In genomic region chr10:42936205-42936604, GRCm38 (mm10) we compare ENCODE assay signal across 21 mouse cellular contexts.
DNase-seq lines count a peak whose midpoint lies in the region; ATAC-seq and TF ChIP-seq lines count a peak whose summit lies in the region.
"Had no signal": no experiment of that assay in that cellular context is flagged by ENCODE, and none has a peak within 500 bp of the region (broad histone marks: within the 10 kb centered on the region; RNA-seq: fewer than 3 reads in every experiment).

No protein-coding gene starts in this region.

- DNase-seq in lung, embryonic 14.5 days = peak; percentile 46
- no peak for DNase-seq in lung, postnatal 25 days (ENCODE audit: low spot score)
- DNase-seq in adipocyte (ENCODE audit: low spot score) = peak; percentile 8
- DNase-seq in frontal cortex, postnatal 10 days (ENCODE audit: low spot score in 2 of 2) = no peak
- no peak for DNase-seq in cerebellum, postnatal 14 days
- DNase-seq: adrenal gland, postnatal 14 days; B cell, adult 2 months; cerebellum, adult 18-20 months; cerebellum, adult 9-11 months; embryo, embryonic 11 days; gastrocnemius, postnatal 36 days had no signal

- H3K27ac ChIP-seq in lung, embryonic 14.5 days (ENCODE audit: low read depth) = no peak overlapping the region
- H3K27ac ChIP-seq: embryonic facial prominence, embryonic 15.5 days; forebrain, embryonic 10.5 days; hindbrain, embryonic 10.5 days; hindbrain, embryonic 15.5 days had no signal

- no peaks in the 10 kb centered on the region for H3K36me3 ChIP-seq in lung, embryonic 14.5 days (ENCODE audit: insufficient read depth)
- H3K36me3 ChIP-seq: embryonic facial prominence, embryonic 15.5 days; forebrain, embryonic 10.5 days; G1E; heart, embryonic 12.5 days; hindbrain, embryonic 10.5 days; hindbrain, embryonic 15.5 days had no signal

- no peaks in the 10 kb centered on the region for H3K9me3 ChIP-seq in lung, embryonic 14.5 days (ENCODE audit: low read depth, low read length)
- H3K9me3 ChIP-seq: embryonic facial prominence, embryonic 15.5 days; forebrain, embryonic 10.5 days; G1E; heart, embryonic 12.5 days; hindbrain, embryonic 10.5 days; hindbrain, embryonic 15.5 days had no signal

- no peak overlapping the region for H3K9ac ChIP-seq in lung, embryonic 14.5 days
- H3K9ac ChIP-seq: embryonic facial prominence, embryonic 15.5 days; heart, embryonic 12.5 days; hindbrain, embryonic 15.5 days had no signal

- no peaks in the 10 kb centered on the region for H3K4me1 ChIP-seq in lung, embryonic 14.5 days (ENCODE audit: insufficient read depth)

- no peaks in the 10 kb centered on the region for H3K27me3 ChIP-seq in lung, embryonic 14.5 days (ENCODE audit: insufficient read depth, low read length)
- H3K27me3 ChIP-seq: heart, embryonic 12.5 days; hindbrain, embryonic 15.5 days had no signal

- no peak overlapping the region for H3K4me2 ChIP-seq in lung, embryonic 14.5 days
- H3K4me2 ChIP-seq: embryonic facial prominence, embryonic 15.5 days; heart, embryonic 12.5 days; hindbrain, embryonic 15.5 days had no signal

- no peak overlapping the region for H3K4me3 ChIP-seq in lung, embryonic 14.5 days (ENCODE audit: low read depth, low read length)
- H3K4me3 ChIP-seq: embryonic facial prominence, embryonic 15.5 days; erythroblast, embryonic 14.5 days; forebrain, embryonic 10.5 days; heart, embryonic 12.5 days; hindbrain, embryonic 10.5 days; hindbrain, embryonic 15.5 days had no signal

- ATAC-seq in lung, embryonic 14.5 days (ENCODE audit: insufficient read depth) = no peak
- ATAC-seq in megakaryocyte, adult 5-6 weeks (ENCODE audit: poor library complexity, severe bottlenecking) = peak; percentile 62
- ATAC-seq: CD4-positive, CD25-positive, alpha-beta regulatory T cell, adult 4 months; forebrain, embryonic 14.5 days had no signal

- no peak for TF ChIP-seq CTCF in lung, embryonic 14.5 days (IDR thresholded peaks at IDR 0.05; ENCODE audit: low read depth)

Comparison
In these comparisons a context has a peak if more than half of its experiments do, and no peak if none do; other contexts are left out.
1. DNase-seq: peak in lung, embryonic 14.5 days (single experiment) and adipocyte (single experiment); none in lung, postnatal 25 days (single experiment), frontal cortex, postnatal 10 days (0 of 2) and cerebellum, postnatal 14 days (0 of 2).